Mouse (Mus musculus): ENCODE measurements around the gene Ttc36. TPM values are rescaled to one million over a fixed set of nuclear protein-coding genes. Genes with fewer than 3 reads are reported as not detected.
A peak's percentile ranks its signal among the peaks of the same experiment; 100 is the strongest.
"Not testable (repeated sequence)": the region's sequence is repeated elsewhere in the genome, so short reads cannot be mapped to it uniquely, and the experiment has no call there.

Ttc36 gene
- polyA plus RNA-seq, 1 experiment, result 1.3 TPM

DNA sequence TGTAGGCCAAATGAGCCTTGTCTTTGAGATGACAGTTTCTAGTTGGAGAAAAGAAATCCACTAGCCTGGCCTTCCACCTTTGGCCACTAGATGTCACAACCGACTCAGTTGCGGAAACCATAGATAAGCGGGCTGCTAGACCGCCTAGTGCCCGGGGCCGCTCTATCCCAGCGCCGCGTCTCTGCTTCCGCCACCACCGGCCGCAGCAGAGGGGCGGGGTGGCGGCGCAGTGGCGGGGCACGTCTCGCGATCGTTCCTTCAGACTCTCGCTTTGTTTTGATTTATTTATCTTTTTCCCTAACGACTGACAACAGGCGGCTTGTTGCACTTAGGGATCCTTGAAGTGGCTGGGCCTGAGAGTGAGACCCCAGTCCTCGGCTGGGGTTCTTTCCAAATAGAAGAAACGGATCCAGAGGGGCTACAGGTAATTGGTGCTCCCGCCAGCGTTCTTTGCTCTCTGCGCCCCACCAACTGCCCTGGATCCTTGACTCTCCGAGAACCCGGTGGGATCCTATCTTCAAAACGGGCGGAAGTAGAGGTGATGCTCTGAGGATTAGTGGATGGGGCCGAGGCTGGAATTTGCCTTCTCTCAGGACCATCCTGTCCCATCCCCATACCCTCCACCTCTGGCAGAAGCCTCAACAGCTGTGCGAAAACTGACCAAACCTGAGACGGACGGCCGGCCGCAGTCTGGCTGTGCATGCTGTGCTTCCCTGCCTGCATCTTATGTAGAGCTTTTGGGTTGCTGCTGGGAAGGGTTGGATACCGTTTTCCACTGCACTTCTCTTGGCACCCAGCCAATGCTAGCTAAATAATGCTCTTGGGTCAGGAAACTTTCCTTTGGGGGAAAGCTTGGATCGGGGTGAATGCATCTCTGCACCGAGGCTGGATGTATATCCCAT lies 29.9 kb downstream of the Ttc36 start:
- DNase-seq (ENCODE audit: low read depth), result peak; percentile 49

DNA sequence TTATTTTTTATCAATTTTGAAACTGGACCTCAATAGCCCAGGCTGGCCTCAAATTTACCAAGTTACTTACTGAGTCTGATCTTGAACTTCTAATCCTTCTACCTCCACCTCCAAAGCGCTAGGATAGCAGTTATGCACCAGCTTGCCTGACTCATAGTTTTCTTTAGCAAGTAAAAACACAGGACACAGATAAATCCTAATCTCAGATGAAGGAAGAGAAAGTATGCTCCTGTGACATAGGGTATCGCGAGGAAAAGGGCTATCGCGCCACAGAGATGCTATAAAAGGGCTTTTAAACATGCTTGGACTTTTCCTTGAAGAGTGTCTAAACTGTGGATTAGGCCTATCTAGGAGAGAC lies 30.5 kb downstream of the Ttc36 start:
- DNase-seq (ENCODE audit: low read depth), result no peak

DNA sequence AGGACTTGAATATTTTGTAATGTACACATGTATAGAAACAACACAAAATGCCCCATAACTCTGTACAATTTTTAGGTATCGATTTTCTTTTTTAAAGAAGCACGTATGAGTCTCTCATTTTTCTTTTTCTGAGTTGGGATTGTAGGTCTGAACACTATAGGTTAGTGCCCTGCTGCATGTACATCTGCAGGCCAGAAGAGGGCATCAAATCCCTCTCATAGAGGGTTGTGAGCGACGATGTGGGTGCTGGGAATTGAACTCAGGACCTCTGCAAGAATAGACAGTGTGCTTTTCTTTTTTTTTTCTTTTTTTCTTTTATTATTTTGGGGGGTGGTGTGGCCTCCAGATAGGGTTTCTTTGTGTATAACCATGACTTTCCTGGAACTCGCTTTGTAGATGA lies 31.5 kb downstream of the Ttc36 start:
- DNase-seq (ENCODE audit: low read depth), result no peak

DNA sequence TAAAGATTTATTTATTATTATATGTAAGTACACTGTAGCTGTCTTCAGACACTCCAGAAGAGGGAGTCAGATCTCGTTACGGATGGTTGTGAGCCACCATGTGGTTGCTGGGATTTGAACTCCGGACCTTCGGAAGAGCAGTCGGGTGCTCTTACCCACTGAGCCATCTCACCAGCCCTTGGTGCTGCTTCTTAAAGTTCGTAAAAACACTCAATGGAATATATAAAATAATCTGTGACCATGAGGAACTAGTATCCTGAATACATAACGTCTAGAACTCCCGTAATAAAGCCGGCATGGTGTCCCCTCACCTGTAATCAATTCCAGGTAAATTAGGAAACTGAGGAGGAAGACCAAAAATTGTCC lies 34.9 kb downstream of the Ttc36 start:
- not testable (repeated sequence) for DNase-seq (ENCODE audit: low read depth)

DNA sequence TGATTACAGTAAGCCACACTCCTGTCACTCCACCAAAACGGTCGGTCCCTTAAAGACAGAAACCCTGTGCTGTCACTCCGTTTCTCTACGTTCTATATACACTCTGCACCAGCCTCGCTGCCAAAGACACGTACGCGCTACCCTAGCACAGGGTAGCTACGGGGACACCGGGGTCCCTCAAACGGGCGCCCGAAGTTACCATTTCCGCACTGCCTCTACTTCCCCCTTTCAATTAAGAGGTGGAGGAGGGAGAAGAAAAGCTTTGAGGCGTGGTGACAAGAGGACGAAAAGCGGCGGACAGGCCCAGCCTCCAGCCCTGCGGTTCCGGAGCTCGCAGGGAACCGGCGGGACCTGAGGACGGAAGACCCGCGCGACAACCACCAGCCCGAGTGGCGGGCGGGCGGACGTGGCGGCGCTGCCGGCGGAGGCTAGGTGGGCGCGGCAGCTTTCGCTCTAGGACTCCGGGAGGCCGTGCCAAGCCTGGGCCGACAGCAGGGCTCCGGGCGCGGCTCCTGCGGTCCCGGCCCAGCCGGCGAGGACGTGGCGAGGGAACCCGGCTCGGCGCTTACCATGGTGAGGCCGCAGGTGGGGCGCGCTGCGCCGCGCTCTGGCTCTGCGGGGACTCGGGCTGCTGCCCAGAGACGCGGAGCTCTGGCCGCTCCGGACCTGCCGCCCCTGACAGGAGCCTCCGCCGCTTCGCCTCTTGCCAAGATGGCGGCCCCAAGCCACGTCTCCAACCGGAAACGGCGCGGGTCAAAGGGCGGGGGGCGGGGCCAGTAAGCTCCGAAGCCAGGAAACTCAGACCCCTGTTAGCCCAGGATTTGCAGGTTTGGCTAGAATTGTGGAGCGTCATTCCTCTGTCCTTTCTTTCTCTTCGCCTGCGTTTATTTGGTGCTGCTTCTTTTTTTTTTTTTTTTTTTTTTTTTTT lies 35.5 kb downstream of the Ttc36 start, which contains the start of the genes Arcn1 and Ift46:
Arcn1 (minus strand) TSS at position 745 of the 928 bp plus-strand sequence.
Ift46 (plus strand) TSS at position 808 of the 928 bp plus-strand sequence.
- no peak for DNase-seq (ENCODE audit: low read depth)

DNA sequence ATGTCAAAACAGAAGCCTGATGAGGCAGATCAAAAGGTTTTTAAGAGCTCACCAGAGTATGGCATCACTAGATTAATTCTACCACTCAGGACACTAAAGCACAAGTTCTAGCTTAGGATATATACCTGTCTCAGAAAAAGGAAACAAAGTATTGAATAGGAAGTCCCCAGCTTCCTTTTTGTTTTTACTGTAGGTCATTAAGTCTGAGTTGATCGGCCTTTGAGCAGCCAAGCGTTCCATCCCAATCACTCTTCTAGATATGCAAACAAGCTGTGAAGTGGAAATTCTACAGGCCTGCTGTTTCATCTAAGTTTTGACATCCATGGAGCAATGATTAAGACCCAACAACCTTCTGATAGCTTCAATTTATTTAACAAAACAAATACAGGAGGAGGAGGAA lies 42.0 kb downstream of the Ttc36 start:
- no peak for DNase-seq (ENCODE audit: low read depth)

Other genes with a start within 250 kb of the Ttc36 start
- gene Cxcr5, start 241.2 kb downstream of the Ttc36 start, polyA plus RNA-seq (2012; rRNA removed), result 0.88 and 1.2 TPM in 2 replicates
- 22.8 and 32.0 TPM in 2 replicates for gene Ddx6, start 198.2 kb downstream of the Ttc36 start, polyA plus RNA-seq (2012; rRNA removed)
- 0.45 TPM in 1 of 2 replicates, not detected in the other for gene Treh, start 129.8 kb downstream of the Ttc36 start, polyA plus RNA-seq (2012; rRNA removed)
- gene Phldb1, start 67.9 kb downstream of the Ttc36 start, polyA plus RNA-seq (2012; rRNA removed), result 90.2 and 117 TPM in 2 replicates
- 60.6 and 60.8 TPM in 2 replicates for gene Arcn1, start 35.2 kb downstream of the Ttc36 start, polyA plus RNA-seq (2012; rRNA removed)
- gene Ift46, start 35.2 kb downstream of the Ttc36 start, polyA plus RNA-seq (2012; rRNA removed), result 55.0 and 67.3 TPM in 2 replicates
- gene Tmem25, start 3.8 kb downstream of the Ttc36 start, polyA plus RNA-seq (2012; rRNA removed), result 2.9 and 3.3 TPM in 2 replicates
- 12.9 and 19.1 TPM in 2 replicates for gene Kmt2a, start 78.2 kb upstream of the Ttc36 start, polyA plus RNA-seq (2012; rRNA removed)
- 338 and 450 TPM in 2 replicates for gene Atp5l, start 117.7 kb upstream of the Ttc36 start, polyA plus RNA-seq (2012; rRNA removed)
- 17.0 and 21.1 TPM in 2 replicates for gene Ube4a, start 162.5 kb upstream of the Ttc36 start, polyA plus RNA-seq (2012; rRNA removed)
- gene Cd3g, start 177.4 kb upstream of the Ttc36 start, polyA plus RNA-seq (2012; rRNA removed), result 0.28 and 0.31 TPM in 2 replicates
- gene Cd3d, start 178.7 kb upstream of the Ttc36 start, polyA plus RNA-seq (2012; rRNA removed), result 0.22 and 0.36 TPM in 2 replicates
- gene Cd3e, start 206.6 kb upstream of the Ttc36 start, polyA plus RNA-seq (2012; rRNA removed), result 0.58 and 0.75 TPM in 2 replicates
- 28.8 and 30.3 TPM in 2 replicates for gene Mpzl2, start 236.7 kb upstream of the Ttc36 start, polyA plus RNA-seq (2012; rRNA removed)